Mouse (Mus musculus): ENCODE data around the gene Draxin. TPM values are rescaled to one million over a fixed set of nuclear protein-coding genes. Genes with fewer than 3 reads are reported as not detected.

The Draxin gene
- polyA plus RNA-seq, 1 experiment: not detected

- no peak for TF ChIP-seq GATA1 (IDR thresholded peaks at IDR 0.05; ENCODE audit: low read length)
Measured at GRCm38 (mm10) chr4:148134988-148135387, 4.5 kb upstream of the Draxin start.

GRCm38 (mm10) chr4:148131497-148132081 is 1.1 kb upstream of the Draxin start:
- TF ChIP-seq GATA1 (IDR thresholded peaks at IDR 0.05; ENCODE audit: low read length): no peak

GRCm38 (mm10) chr4:148130133-148130532 is 365 bp downstream of the Draxin start, which contains the start of gene Mad2l2:
Mad2l2 (plus strand) TSS chr4:148130384.
- no peak for TF ChIP-seq GATA1 (IDR thresholded peaks at IDR 0.05; ENCODE audit: low read length)

- TF ChIP-seq GATA1 (IDR thresholded peaks at IDR 0.05; ENCODE audit: low read length): no peak
Measured at GRCm38 (mm10) chr4:148128672-148129071, 1.8 kb downstream of the Draxin start.

GRCm38 (mm10) chr4:148128241-148128640 is 2.3 kb downstream of the Draxin start:
- no peak for TF ChIP-seq GATA1 (IDR thresholded peaks at IDR 0.05; ENCODE audit: low read length)

- no peak for TF ChIP-seq GATA1 (IDR thresholded peaks at IDR 0.05; ENCODE audit: low read length)
Measured at GRCm38 (mm10) chr4:148122694-148123066, 7.8 kb downstream of the Draxin start.

- no peak for TF ChIP-seq GATA1 (IDR thresholded peaks at IDR 0.05; ENCODE audit: low read length)
Measured at GRCm38 (mm10) chr4:148121982-148122693, 8.4 kb downstream of the Draxin start.

GRCm38 (mm10) chr4:148121362-148121761 is 9.1 kb downstream of the Draxin start:
- no peak for TF ChIP-seq GATA1 (IDR thresholded peaks at IDR 0.05; ENCODE audit: low read length)

- no peak for TF ChIP-seq GATA1 (IDR thresholded peaks at IDR 0.05; ENCODE audit: low read length)
Measured at GRCm38 (mm10) chr4:148120555-148120954, 9.9 kb downstream of the Draxin start.

GRCm38 (mm10) chr4:148117392-148117791 is 13.1 kb downstream of the Draxin start:
- TF ChIP-seq GATA1 (IDR thresholded peaks at IDR 0.05; ENCODE audit: low read length): no peak

GRCm38 (mm10) chr4:148116657-148117056 is 13.8 kb downstream of the Draxin start:
- TF ChIP-seq GATA1 (IDR thresholded peaks at IDR 0.05; ENCODE audit: low read length): no peak

- TF ChIP-seq GATA1 (IDR thresholded peaks at IDR 0.05; ENCODE audit: low read length): no peak
Measured at GRCm38 (mm10) chr4:148115467-148115866, 15.0 kb downstream of the Draxin start.

- no peak for TF ChIP-seq GATA1 (IDR thresholded peaks at IDR 0.05; ENCODE audit: low read length)
Measured at GRCm38 (mm10) chr4:148114758-148115391, 15.6 kb downstream of the Draxin start.

- no peak for TF ChIP-seq GATA1 (IDR thresholded peaks at IDR 0.05; ENCODE audit: low read length)
Measured at GRCm38 (mm10) chr4:148112519-148112918, 18.0 kb downstream of the Draxin start.

GRCm38 (mm10) chr4:148109215-148109614 is 21.3 kb downstream of the Draxin start:
- no peak for TF ChIP-seq GATA1 (IDR thresholded peaks at IDR 0.05; ENCODE audit: low read length)

GRCm38 (mm10) chr4:148108565-148109100 is 21.9 kb downstream of the Draxin start:
- TF ChIP-seq GATA1 (IDR thresholded peaks at IDR 0.05; ENCODE audit: low read length): no peak

All from G1E-ER4 (cell line).